Mouse (Mus musculus) CH12.LX (cell line): Measurements from ENCODE around the gene Msh2. TPM values are rescaled to one million over a fixed set of nuclear protein-coding genes. Genes with fewer than 3 reads are reported as not detected.
A peak's percentile ranks its signal among the peaks of the same experiment; 100 is the strongest.

ENCODE experiments used
- DNase-seq: peaks from one replicate; pipeline ENCODE4 v3.0.0-alpha.2; 2013; ENCODE audit errors: extremely low read depth
- H3K27ac ChIP-seq: 2 replicates; pipeline ENCODE4 v1.5.1; 2012; ENCODE audit warnings: low read depth, mild to moderate bottlenecking, control low read depth, moderate library complexity; ENCODE audit not compliant: insufficient read depth
- H3K27me3 ChIP-seq: replicated peaks from 2 replicates; pipeline ENCODE3; 2012; ENCODE audit warnings: inconsistent platforms
- H3K36me3 ChIP-seq, 2 experiments: replicated peaks in 1 of 2; 2 replicates each; pipeline versions ENCODE3 to v1.6.1; 2012; ENCODE audit warnings: inconsistent platforms in 1 of 2, low read length in 1 of 2, mild to moderate bottlenecking in 1 of 2, mixed read lengths in 1 of 2, moderate library complexity in 1 of 2; ENCODE audit not compliant: control insufficient read depth in 1 of 2, insufficient read depth in 1 of 2
- H3K4me1 ChIP-seq, 2 experiments: 2 replicates each; pipeline ENCODE4 v1.6.1; 2012; ENCODE audit warnings: inconsistent platforms in 1 of 2, moderate library complexity in 1 of 2; ENCODE audit not compliant: insufficient read depth in 2 of 2, control insufficient read depth in 1 of 2
- H3K4me2 ChIP-seq: 2 replicates; pipeline ENCODE4 v1.6.1; 2012; ENCODE audit warnings: low read depth, mild to moderate bottlenecking, control low read depth; ENCODE audit not compliant: poor library complexity, insufficient read depth, severe bottlenecking
- H3K4me3 ChIP-seq, 3 experiments: fragments of 150-350 bp in 1 of 3; sonication (generic) in 1 of 3; replicated peaks in 1 of 3; 2 replicates each; pipeline versions ENCODE3 to v1.5.1; 2011 to 2012; ENCODE audit warnings: low read depth in 2 of 3, low read length in 2 of 3, mild to moderate bottlenecking in 2 of 3, moderate library complexity in 2 of 3, control low read depth in 1 of 3, improper control_type of control experiment in 1 of 3, inconsistent platforms in 1 of 3, mixed read lengths in 1 of 3; ENCODE audit not compliant: poor library complexity in 1 of 3
- H3K79me2 ChIP-seq: replicated peaks from 2 replicates; pipeline ENCODE4 v1.6.1; 2012; ENCODE audit warnings: mild to moderate bottlenecking, moderate library complexity; ENCODE audit not compliant: control insufficient read depth, poor library complexity, insufficient read depth, severe bottlenecking; ENCODE audit errors: extremely low read depth
- H3K9ac ChIP-seq: 2 replicates; pipeline ENCODE4 v1.6.1; 2012; ENCODE audit warnings: low read depth, mild to moderate bottlenecking, control low read depth, moderate library complexity; ENCODE audit not compliant: insufficient read depth
- H3K9me3 ChIP-seq: replicated peaks from 2 replicates; pipeline ENCODE3; 2012; ENCODE audit warnings: low read length, inconsistent platforms, mixed read lengths
- BHLHE40 ChIP-seq: IDR thresholded peaks from 2 replicates; pipeline ENCODE4 v1.6.1; 2011; ENCODE audit warnings: mild to moderate bottlenecking, low read depth, low read length, improper control_type of control experiment
- CTCF ChIP-seq, 2 experiments: IDR thresholded peaks in 1 of 2; conservative IDR thresholded peaks in 1 of 2; 2 replicates each; pipeline ENCODE4 v1.5.1; 2011 to 2012; ENCODE audit warnings: low read depth in 2 of 2, low read length in 2 of 2, improper control_type of control experiment in 1 of 2, inconsistent platforms in 1 of 2, mild to moderate bottlenecking in 1 of 2, moderate library complexity in 1 of 2
- EP300 ChIP-seq: IDR thresholded peaks from 2 replicates; pipeline ENCODE4 v1.6.1; 2011; ENCODE audit warnings: low read length, improper control_type of control experiment
- HCFC1 ChIP-seq: IDR thresholded peaks from 2 replicates; pipeline ENCODE4 v1.6.1; 2012; ENCODE audit warnings: low read depth, mild to moderate bottlenecking, inconsistent platforms, low read length, improper control_type of control experiment
- MAFK ChIP-seq: IDR thresholded peaks from 2 replicates; pipeline ENCODE4 v1.6.1; 2011; ENCODE audit warnings: low read length, improper control_type of control experiment; ENCODE audit not compliant: insufficient replicate concordance
- SMC3 ChIP-seq: IDR thresholded peaks from 2 replicates; pipeline ENCODE4 v1.6.1; 2011; ENCODE audit warnings: low read depth, low read length, improper control_type of control experiment
- TBP ChIP-seq: conservative IDR thresholded peaks from 2 replicates; pipeline ENCODE4 v1.6.1; 2011; ENCODE audit warnings: low read depth, low read length, improper control_type of control experiment
- USF2 ChIP-seq: conservative IDR thresholded peaks from 2 replicates; pipeline ENCODE4 v1.6.1; 2011; ENCODE audit warnings: low read depth, low read length, improper control_type of control experiment
- dilution Hi-C: fragments of 300-500 bp; cut with MboI; formaldehyde crosslinking; loops from 2 replicates; pipeline ENCODE4 v1.14.3; 2020; ENCODE audit warnings: low sequenced_read_pairs; ENCODE audit not compliant: extremely low pct_unique_long_range_greater_than_20kb, extremely low pct_ligation_motif_present
- in situ Hi-C: fragments of 300-500 bp; cut with MboI; formaldehyde crosslinking; loops from 3 replicates; pipeline ENCODE4 v1.14.3; 2019; ENCODE audit warnings: low sequenced_read_pairs, low pct_ligation_motif_present, low pct_unique_long_range_greater_than_20kb, mixed read lengths
- polyA plus RNA-seq: library from polyadenylated mRNA; unstranded; fragments of >175 nt; gene quantifications from 2 replicates; pipeline ENCODE4 v1.2.1, GENCODE M21; 2012; ENCODE audit warnings: low read depth; ENCODE audit not compliant: insufficient read length
- total RNA-seq, 2 experiments: library from RNA; depleted of rRNA; stranded (reverse); fragments of 300-350 nt in 1 of 2; fragments of >200 nt in 1 of 2; gene quantifications; 2 replicates each; pipeline ENCODE4 v1.2.3; 2012 to 2014

Gene Msh2
- total and polyA plus RNA-seq, 3 experiments = 34.8 to 48.2 (median 47.5) TPM

DNA sequence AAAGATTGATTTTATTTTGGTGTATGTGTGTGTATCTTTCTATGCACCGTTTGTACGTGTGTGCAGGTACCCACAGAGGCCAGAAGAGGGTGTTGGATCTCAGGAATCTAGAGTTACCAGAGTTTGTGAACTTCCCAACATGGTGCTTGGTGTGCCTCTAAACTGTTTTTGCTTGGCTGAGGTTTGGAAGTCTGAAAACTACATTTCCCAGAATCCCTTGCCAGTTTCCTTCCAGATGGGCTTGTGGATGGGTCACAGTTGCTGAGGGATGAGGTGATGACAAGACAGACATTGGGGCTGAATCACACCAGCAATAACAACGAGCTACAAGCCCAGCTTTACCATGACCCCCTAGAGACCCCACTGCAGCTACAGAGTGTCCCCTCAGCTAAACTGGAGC, 65.0 kb downstream of the Msh2 start:
- no peak overlapping the region for H3K9ac ChIP-seq
- no peaks in the 10 kb centered on the region for H3K79me2 ChIP-seq
- no peaks in the 10 kb centered on the region for H3K36me3 ChIP-seq
- no peaks in the 10 kb centered on the region for H3K27me3 ChIP-seq
- no peak overlapping the region for H3K27ac ChIP-seq
- in situ Hi-C loops = no loop called here
- peak; percentile 69 for TF ChIP-seq HCFC1
- no peak for TF ChIP-seq TBP
- no peak for TF ChIP-seq USF2
- TF ChIP-seq BHLHE40 = no peak
- DNase-seq = no peak
- H3K4me3 ChIP-seq = no peak overlapping the region
- no peak overlapping the region for H3K4me2 ChIP-seq
- H3K9me3 ChIP-seq = no peaks in the 10 kb centered on the region
- H3K4me1 ChIP-seq = peaks cover 0 to 22% of the 10 kb centered on the region in 2 experiments; a peak in 2 of 4 replicates
- dilution Hi-C loops = no loop called here

DNA sequence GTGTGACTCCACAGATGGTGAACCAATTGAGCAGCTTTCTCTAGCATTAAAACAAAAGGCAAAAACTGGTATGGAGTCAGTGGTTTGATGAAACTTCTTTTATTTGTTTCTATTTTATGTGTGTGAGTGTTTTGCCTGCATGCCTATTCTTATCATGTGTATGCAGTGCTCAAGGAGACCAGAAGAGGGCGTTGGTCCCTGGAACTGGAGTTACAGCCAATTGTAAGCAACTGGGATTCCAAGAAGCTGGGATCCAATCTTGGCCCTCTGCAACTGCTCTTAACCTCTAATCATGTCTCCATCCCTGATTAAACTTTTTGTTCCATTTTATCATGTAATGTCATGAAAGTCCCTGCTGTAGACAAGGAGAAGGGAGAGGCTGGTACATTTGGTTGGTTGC, 67.7 kb downstream of the Msh2 start:
- Histone ChIP-seq H3K27ac (no peak overlapping the region), H3K9ac (no peak overlapping the region), H3K36me3 (no peaks in the 10 kb centered on the region), H3K79me2 (no peaks in the 10 kb centered on the region), H3K4me2 (no peak overlapping the region), H3K9me3 (no peaks in the 10 kb centered on the region), H3K4me3 (no peak overlapping the region), H3K27me3 (no peaks in the 10 kb centered on the region), H3K4me1 (peaks cover 0 to 20% of the 10 kb centered on the region in 2 experiments; a peak in 2 of 4 replicates)
- no peak for DNase-seq
- peak; percentile 9; the same call in 1 of the 2 replicates for TF ChIP-seq SMC3
- TF ChIP-seq MAFK = no peak
- peak in 1 of 2 experiments; percentile 13; a peak in 1 of 4 replicates for TF ChIP-seq CTCF (conservative IDR thresholded peaks at IDR 0.05 in 1 of 2, IDR thresholded peaks at IDR 0.05 in 1 of 2; ENCODE audit: low read depth in 2 of 2, low read length in 2 of 2)
- dilution Hi-C loops = no loop called here
- in situ Hi-C loops = no loop called here

DNA sequence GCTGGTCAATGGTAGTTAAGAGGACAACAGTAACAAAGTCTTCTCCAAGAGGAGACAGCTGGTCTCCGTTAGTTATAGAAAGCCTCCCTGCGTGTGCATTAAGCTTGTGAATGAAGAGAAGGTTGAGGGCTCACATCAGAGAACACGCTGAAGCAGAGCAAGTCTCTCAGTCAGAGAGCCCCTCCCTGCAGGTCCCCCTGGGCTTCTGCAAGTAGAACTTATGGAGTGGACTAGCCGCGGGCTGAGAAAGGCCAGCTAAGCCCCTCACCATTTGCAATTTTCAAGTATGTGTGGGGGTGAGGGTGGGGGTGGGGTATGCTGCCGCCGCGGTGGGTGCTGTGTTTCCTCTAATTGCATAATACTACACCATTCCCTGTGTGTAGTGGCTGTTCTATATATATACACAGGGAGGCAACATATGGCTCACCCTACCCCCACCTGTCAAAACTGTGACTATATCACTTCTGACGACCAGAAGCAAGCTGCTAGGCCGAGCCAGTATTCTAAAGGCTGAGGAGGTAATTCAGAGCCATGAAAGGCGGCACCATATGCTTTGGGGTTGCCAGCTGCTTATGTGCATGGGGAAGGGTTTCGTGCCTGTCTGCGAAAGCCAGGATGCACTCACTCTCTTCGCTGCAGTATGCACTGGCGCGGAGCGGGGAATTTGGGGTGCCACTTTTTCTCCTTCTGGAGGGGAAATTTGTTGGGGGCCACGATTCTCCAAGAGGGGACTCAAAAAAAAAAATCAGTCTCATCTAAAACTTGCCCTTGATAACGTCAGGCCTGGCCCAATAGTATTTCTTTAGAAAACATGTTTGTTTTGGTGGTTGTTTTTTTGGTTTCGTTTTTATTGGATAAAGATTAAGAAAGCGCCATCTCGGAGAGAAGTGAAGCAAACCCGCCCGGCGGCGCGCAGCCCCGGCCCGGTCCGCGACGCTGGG, 73.1 kb downstream of the Msh2 start:
- no peak for TF ChIP-seq EP300
- DNase-seq = no peak
- H3K4me1 ChIP-seq = peaks cover 0 to 20% of the 10 kb centered on the region in 2 experiments; a peak in 2 of 4 replicates
- in situ Hi-C loops (no loop called here), dilution Hi-C loops (no loop called here)
- H3K9ac ChIP-seq = no peak overlapping the region
- no peaks in the 10 kb centered on the region for H3K27me3 ChIP-seq
- H3K79me2 ChIP-seq = no peaks in the 10 kb centered on the region
- H3K4me3 ChIP-seq = no peak overlapping the region
- H3K27ac ChIP-seq = no peak overlapping the region
- no peaks in the 10 kb centered on the region for H3K36me3 ChIP-seq
- H3K4me2 ChIP-seq = no peak overlapping the region
- H3K9me3 ChIP-seq = peaks cover 18% of the 10 kb centered on the region
